Mouse (Mus musculus): Measurements from ENCODE around the gene Aacs.

- TF ChIP-seq CTCF (IDR thresholded peaks at IDR 0.05; ENCODE audit: control insufficient read depth, insufficient read depth, insufficient read length) = no peak
- TF ChIP-seq MAX (IDR thresholded peaks at IDR 0.05) = no peak
- TF ChIP-seq USF1 (IDR thresholded peaks at IDR 0.05; ENCODE audit: low read depth) = no peak
- no peak for TF ChIP-seq MYOG (IDR thresholded peaks at IDR 0.05; ENCODE audit: control insufficient read depth, extremely low read depth, insufficient read length)
- no peak for TF ChIP-seq CEBPB (IDR thresholded peaks at IDR 0.05; ENCODE audit: low read depth)
- TF ChIP-seq MYOD1 (IDR thresholded peaks at IDR 0.05; ENCODE audit: control insufficient read depth, insufficient read length, low read depth) = no peak
- no peak for TF ChIP-seq FOSL1 (IDR thresholded peaks at IDR 0.05; ENCODE audit: insufficient read depth, low read length, poor library complexity, severe bottlenecking)
Observed at GRCm38 (mm10) chr5:125472796-125473475, 2.7 kb upstream of the Aacs start.
